Mouse (Mus musculus) heart, postnatal 4 days (tissue): ENCODE data around the gene Ppox. TPM values are rescaled to one million over a fixed set of nuclear protein-coding genes. Genes with fewer than 3 reads are reported as not detected.
A peak's percentile ranks its signal among the peaks of the same experiment; 100 is the strongest.
"Not testable (repeated sequence)": the region's sequence is repeated elsewhere in the genome, so short reads cannot be mapped to it uniquely, and the experiment has no call there.

Experiments
- DNase-seq: peaks from one replicate; pipeline ENCODE4 v3.0.0; 2021
- total RNA-seq, 2 experiments: library from RNA; stranded (reverse); gene quantifications; 2 replicates each; pipeline ENCODE4 v1.2.3; 2021

Ppox gene
- total RNA-seq, 2 experiments from 2014 or later = 22.3 to 23.4 TPM

GRCm38 (mm10) chr1:171241952-171242351 is 39.0 kb downstream of the Ppox start:
- DNase-seq = not testable (repeated sequence)

GRCm38 (mm10) chr1:171240911-171241310 is 40.1 kb downstream of the Ppox start:
- DNase-seq = no peak

- DNase-seq = peak; percentile 49
These were observed 40.8 kb downstream of the Ppox start for GRCm38 (mm10) chr1:171239992-171240744.

GRCm38 (mm10) chr1:171238463-171238862 is 42.5 kb downstream of the Ppox start:
- DNase-seq = peak; percentile 76

GRCm38 (mm10) chr1:171237438-171237837 is 43.5 kb downstream of the Ppox start:
- no peak for DNase-seq

- DNase-seq = no peak
These were observed 45.2 kb downstream of the Ppox start for GRCm38 (mm10) chr1:171235791-171236190.

- DNase-seq = no peak
These were observed 46.4 kb downstream of the Ppox start for GRCm38 (mm10) chr1:171234538-171234937.

GRCm38 (mm10) chr1:171234126-171234525 is 46.9 kb downstream of the Ppox start, which contains the start of gene Fcer1g:
Gene Fcer1g (minus strand): TSS chr1:171234365.
- no peak for DNase-seq

GRCm38 (mm10) chr1:171232800-171233730 is 47.9 kb downstream of the Ppox start:
- DNase-seq = no peak

GRCm38 (mm10) chr1:171232348-171232747 is 48.6 kb downstream of the Ppox start:
- no peak for DNase-seq

GRCm38 (mm10) chr1:171231844-171232243 is 49.1 kb downstream of the Ppox start:
- no peak for DNase-seq

- DNase-seq = no peak
These were observed 50.8 kb downstream of the Ppox start for GRCm38 (mm10) chr1:171230215-171230614.

GRCm38 (mm10) chr1:171229750-171230149 is 51.2 kb downstream of the Ppox start:
- no peak for DNase-seq

GRCm38 (mm10) chr1:171227879-171228278 is 53.1 kb downstream of the Ppox start:
- no peak for DNase-seq

GRCm38 (mm10) chr1:171226780-171227179 is 54.2 kb downstream of the Ppox start:
- DNase-seq = no peak

Other genes starting within 250 kb of the Ppox start
- gene Fcgr3, start 216.3 kb downstream of the Ppox start, total RNA-seq = 1 to 10 TPM; 4.2 to 4.6 TPM
- 1 to 10 TPM in 1 of 2 experiments, under 1 TPM in 1; 0.64 to 1.5 TPM for gene Cfap126, start 167.3 kb downstream of the Ppox start, total RNA-seq
- 100 to 1,000 TPM; 847 to 901 TPM for gene Sdhc, start 130.6 kb downstream of the Ppox start, total RNA-seq
- gene Mpz, start 130.5 kb downstream of the Ppox start, total RNA-seq = 10 to 100 TPM in 1 of 2 experiments, 1 to 10 TPM in 1; 9.3 to 34.8 TPM
- 100 to 1,000 TPM; 109 to 138 TPM for gene Pcp4l1, start 84.9 kb downstream of the Ppox start, total RNA-seq
- not detected for gene Nr1i3, start 67.2 kb downstream of the Ppox start, total RNA-seq
- gene Tomm40l, start 58.7 kb downstream of the Ppox start, total RNA-seq = 10 to 100 TPM; 79.9 to 85.2 TPM
- 1 to 10 TPM; 1.7 to 1.8 TPM for gene Apoa2, start 56.1 kb downstream of the Ppox start, total RNA-seq
- gene Fcer1g, start 46.8 kb downstream of the Ppox start, total RNA-seq = 10 to 100 TPM in 1 of 2 experiments, 1 to 10 TPM in 1; 8.7 to 10.1 TPM
- gene Adamts4, start 30.8 kb downstream of the Ppox start, total RNA-seq = 1 to 10 TPM; 8.2 to 8.7 TPM
- gene Ndufs2, start 29.8 kb downstream of the Ppox start, total RNA-seq = 100 to 1,000 TPM; 862 to 916 TPM
- 10 to 100 TPM; 26.7 to 29.9 TPM for gene B4galt3, start 10.9 kb downstream of the Ppox start, total RNA-seq
- 10 to 100 TPM; 23.2 to 23.7 TPM for gene Usp21, start 6.8 kb upstream of the Ppox start, total RNA-seq
- gene Ufc1, start 13.8 kb upstream of the Ppox start, total RNA-seq = 100 to 1,000 TPM; 102 to 108 TPM
- 10 to 100 TPM; 28.5 to 29.8 TPM for gene Dedd, start 48.0 kb upstream of the Ppox start, total RNA-seq
- 10 to 100 TPM; 17.9 to 20.3 TPM for gene Nit1, start 64.5 kb upstream of the Ppox start, total RNA-seq
- 10 to 100 TPM; 76.2 to 80.2 TPM for gene Pfdn2, start 64.5 kb upstream of the Ppox start, total RNA-seq
- under 1 TPM; 0.50 TPM for gene Klhdc9, start 79.6 kb upstream of the Ppox start, total RNA-seq
- gene Nectin4, start 88.9 kb upstream of the Ppox start, total RNA-seq = under 1 TPM; 0.07 TPM
- gene Arhgap30, start 107.8 kb upstream of the Ppox start, total RNA-seq = 1 to 10 TPM in 1 of 2 experiments, under 1 TPM in 1; 0.90 to 1.5 TPM
- gene Usf1, start 130.1 kb upstream of the Ppox start, total RNA-seq = 10 to 100 TPM; 53.4 to 54.3 TPM
- 1 to 10 TPM; 1.1 to 1.7 TPM for gene Tstd1, start 137.7 kb upstream of the Ppox start, total RNA-seq
- gene F11r, start 156.3 kb upstream of the Ppox start, total RNA-seq = 10 to 100 TPM; 57.1 to 58.1 TPM
- 1 to 10 TPM; 4.3 to 4.9 TPM for gene Alyref2, start 222.3 kb upstream of the Ppox start, total RNA-seq